Mouse (Mus musculus): ENCODE results near the gene Lrrc61.

Lrrc61 gene

GRCm38 (mm10) chr6:48541560-48542450 lies 12.8 kb upstream of the Lrrc61 start:
- no peak for TF ChIP-seq GATA4 (IDR thresholded peaks at IDR 0.05; ENCODE audit: insufficient replicate concordance, low read length)

DNA sequence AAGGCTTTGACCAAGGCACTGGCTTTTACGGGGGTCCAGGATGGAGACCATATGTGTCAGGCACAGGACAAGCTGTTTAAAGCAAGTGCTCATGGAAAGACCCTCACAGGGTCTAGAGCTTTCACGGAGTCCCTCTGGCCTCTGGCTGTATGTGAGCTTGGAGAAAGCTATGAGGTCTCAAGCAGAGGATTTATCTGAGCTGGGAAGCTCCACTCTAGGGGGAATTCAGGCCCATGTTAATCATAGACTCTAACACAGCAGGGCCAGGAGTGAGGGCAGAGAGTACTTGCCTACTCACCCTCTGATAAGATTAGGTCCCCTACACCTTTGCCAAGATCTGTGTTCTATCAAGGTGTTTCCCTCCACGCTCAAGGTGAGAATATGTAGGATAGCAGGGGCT lies 12.0 kb upstream of the Lrrc61 start:
- no peak for TF ChIP-seq GATA4 (IDR thresholded peaks at IDR 0.05; ENCODE audit: insufficient replicate concordance, low read length)

DNA sequence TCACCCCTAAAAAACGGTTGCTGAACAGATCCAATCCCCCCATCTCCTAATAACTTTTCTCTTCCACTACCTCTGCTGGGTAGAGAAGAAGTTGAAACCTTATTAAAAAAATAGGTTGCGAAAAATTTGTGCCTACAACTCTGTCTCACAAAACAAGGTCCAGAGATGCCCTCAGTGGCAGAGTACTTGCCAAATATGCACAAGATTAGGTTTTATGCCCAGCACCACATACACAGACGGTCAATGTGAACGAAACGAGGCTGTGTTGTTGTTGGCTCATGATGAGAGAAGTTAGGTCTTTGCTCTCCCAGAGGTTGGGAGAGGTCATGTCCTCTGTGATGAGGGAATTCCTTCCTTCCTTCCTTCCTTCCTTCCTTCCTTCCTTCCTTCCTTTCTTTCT lies 9.3 kb upstream of the Lrrc61 start:
- no peak for TF ChIP-seq GATA4 (IDR thresholded peaks at IDR 0.05; ENCODE audit: insufficient replicate concordance, low read length)

DNA sequence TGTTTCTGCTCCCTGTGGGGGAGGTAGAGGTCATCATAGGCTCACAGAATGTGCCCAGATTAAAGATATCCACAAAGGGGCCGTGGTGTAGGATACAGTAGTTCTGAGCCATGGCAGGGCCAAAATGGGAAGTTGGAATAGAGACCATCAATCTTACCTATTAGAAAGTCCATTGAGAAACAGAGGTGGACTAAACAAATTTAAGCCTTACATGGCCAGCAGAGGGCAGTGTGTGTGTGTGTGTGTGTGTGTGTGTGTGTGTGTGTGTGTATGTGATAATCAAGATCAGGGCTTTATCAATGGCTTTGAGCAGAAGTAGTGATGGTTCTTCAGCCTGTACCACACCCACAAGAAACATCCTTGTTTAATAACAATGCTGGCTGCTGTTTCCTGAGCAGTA lies 8.3 kb upstream of the Lrrc61 start:
- TF ChIP-seq GATA4 (IDR thresholded peaks at IDR 0.05; ENCODE audit: insufficient replicate concordance, low read length) = peak; percentile 74; the same call in 1 of the 2 replicates

DNA sequence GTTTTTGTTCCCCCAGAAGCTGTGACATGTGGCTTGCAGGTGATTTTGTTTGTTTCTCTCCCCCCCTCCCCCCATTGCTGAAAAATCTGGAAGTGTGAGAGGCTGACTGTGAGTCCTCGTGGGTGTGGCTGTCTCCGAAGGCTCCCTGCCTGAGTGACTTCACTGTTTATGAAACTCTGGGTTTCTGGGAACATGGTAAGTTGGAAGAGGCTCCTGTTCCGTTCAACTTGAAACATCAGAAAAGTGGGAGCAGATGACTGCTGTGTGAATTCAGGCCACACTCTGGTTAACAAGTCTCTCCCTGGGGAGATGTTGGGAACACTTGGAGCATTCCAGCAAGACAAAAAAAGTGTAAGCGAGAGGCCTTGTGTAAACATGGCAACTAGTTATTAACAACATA lies 7.7 kb upstream of the Lrrc61 start:
- TF ChIP-seq GATA4 (IDR thresholded peaks at IDR 0.05; ENCODE audit: insufficient replicate concordance, low read length) = no peak

- no peak for TF ChIP-seq GATA4 (IDR thresholded peaks at IDR 0.05; ENCODE audit: insufficient replicate concordance, low read length)
Observed at GRCm38 (mm10) chr6:48548314-48548713, 6.3 kb upstream of the Lrrc61 start.

GRCm38 (mm10) chr6:48552918-48553317 lies 1.7 kb upstream of the Lrrc61 start:
- TF ChIP-seq GATA4 (IDR thresholded peaks at IDR 0.05; ENCODE audit: insufficient replicate concordance, low read length) = no peak

GRCm38 (mm10) chr6:48553819-48554218 lies 777 bp upstream of the Lrrc61 start:
- TF ChIP-seq GATA4 (IDR thresholded peaks at IDR 0.05; ENCODE audit: insufficient replicate concordance, low read length) = no peak

DNA sequence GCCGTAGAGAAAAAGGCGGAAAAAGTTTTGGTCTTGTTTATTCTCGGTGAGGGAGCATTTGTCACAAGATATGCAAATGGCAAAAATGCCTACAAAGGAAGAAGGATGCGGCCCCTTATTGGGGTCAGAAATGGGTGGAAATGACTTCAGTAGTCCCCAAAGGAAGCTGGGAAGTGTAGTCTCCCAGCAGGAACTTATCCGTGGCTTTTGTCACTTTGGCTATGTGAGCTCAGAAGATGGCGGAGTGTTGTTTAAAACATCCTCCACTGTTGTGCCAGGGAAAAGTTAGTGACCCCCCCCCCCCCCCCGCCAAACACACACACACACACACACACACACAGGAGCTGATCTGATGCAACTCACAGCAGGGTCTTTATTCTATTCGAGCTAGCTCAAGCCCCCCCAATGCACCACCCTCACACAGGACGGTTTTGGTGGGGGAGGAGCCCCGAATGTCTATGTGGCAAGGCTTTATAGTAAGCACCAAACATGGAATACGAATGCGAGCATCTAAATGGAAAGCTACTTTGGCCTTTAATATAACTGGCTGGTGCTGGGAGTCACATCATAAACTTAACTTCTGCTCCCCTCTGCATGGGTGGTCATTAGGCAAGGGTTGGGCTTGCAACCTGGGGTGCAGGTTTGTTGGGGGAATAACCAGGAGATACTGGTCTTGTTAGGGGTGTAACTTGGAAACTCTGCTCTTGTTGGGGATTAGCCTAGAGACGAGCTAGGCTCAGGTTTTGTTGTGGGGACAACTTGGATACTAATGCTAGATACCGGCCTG lies 701 bp downstream of the Lrrc61 start:
- TF ChIP-seq GATA4 (IDR thresholded peaks at IDR 0.05; ENCODE audit: insufficient replicate concordance, low read length) = no peak

- TF ChIP-seq GATA4 (IDR thresholded peaks at IDR 0.05; ENCODE audit: insufficient replicate concordance, low read length) = no peak
Observed at GRCm38 (mm10) chr6:48555956-48556355, 1.4 kb downstream of the Lrrc61 start.

GRCm38 (mm10) chr6:48565693-48566310 lies 11.2 kb downstream of the Lrrc61 start:
- no peak for TF ChIP-seq GATA4 (IDR thresholded peaks at IDR 0.05; ENCODE audit: insufficient replicate concordance, low read length)

DNA sequence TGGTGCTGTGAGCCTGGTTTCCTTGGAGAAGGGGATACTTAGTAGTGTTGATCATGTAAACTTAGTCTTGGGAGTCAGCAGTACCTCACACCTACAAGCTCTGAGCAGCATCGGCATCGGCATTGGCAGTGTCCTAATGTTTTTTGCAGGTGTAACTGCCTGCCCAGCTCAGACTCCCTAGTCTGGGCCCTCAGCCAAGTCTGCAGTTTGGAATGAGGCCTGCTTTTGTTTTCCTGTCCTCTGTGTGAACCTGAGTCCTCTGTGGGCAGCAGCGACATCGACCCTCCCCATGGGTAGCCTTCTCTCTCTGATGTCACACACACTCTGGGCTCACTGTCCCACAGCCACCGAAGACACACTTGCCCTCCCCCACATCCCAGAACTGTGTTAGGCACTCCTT lies 11.7 kb downstream of the Lrrc61 start:
- no peak for TF ChIP-seq GATA4 (IDR thresholded peaks at IDR 0.05; ENCODE audit: insufficient replicate concordance, low read length)

GRCm38 (mm10) chr6:48568036-48568984 lies 13.7 kb downstream of the Lrrc61 start:
- no peak for TF ChIP-seq GATA4 (IDR thresholded peaks at IDR 0.05; ENCODE audit: insufficient replicate concordance, low read length)

DNA sequence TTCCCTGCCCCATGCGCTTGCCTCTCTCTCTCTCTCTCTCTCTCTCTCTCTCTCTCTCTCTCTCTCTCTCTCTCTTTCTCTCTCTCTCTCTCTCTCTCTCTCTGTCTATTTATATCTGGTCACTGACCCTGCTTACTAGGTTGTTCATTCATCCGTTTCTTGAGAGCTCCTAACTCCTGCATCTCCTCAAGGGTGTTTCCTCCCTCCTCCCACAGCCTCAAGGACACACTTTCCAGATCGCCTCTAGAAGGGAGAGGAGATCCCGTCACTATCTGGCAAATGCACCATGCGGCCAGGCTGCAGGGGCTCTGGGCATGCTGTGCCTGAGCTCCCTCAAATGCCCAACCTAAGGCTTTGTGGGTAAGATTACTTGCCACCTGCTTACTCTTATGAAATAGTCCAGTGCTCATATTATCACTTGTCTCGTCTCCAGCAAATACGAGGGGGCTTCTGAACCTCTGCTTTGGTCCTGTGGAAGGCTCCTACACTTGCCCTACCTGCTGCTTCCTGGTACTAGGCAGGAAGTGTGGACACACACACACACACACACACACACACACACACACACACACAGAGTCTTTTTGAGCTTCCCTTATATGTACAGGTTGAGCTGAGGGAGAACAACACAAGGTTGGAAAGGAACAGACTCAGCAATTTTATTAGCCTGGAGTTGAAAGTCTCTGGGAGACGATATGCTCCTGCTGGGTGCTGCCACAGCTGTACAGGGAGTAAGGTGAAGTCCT lies 14.6 kb downstream of the Lrrc61 start:
- TF ChIP-seq GATA4 (IDR thresholded peaks at IDR 0.05; ENCODE audit: insufficient replicate concordance, low read length) = no peak

All from liver, adult (tissue).